Comparison of ENCODE assay signal across 27 mouse cellular contexts in genomic region chr10:127612079-127612775, GRCm38 (mm10). TPM values are rescaled to one million over a fixed set of nuclear protein-coding genes. Genes with fewer than 3 reads are reported as not detected.
DNase-seq lines count a peak whose midpoint lies in the region; ATAC-seq and TF ChIP-seq lines count a peak whose summit lies in the region.
"Had no signal": no experiment of that assay in that cellular context is flagged by ENCODE, and none has a peak within 500 bp of the region (broad histone marks: within the 10 kb centered on the region; RNA-seq: fewer than 3 reads in every experiment).

No protein-coding gene starts in this region.

- H3K4me2 ChIP-seq in intestine, postnatal 0 days (replicated peaks; ENCODE audit: low read depth), result peak overlapping the region; percentile 13
- H3K4me2 ChIP-seq in liver, embryonic 14.5 days (ENCODE audit: low read depth), result no peak overlapping the region
- no peak overlapping the region for H3K4me2 ChIP-seq in hindbrain, embryonic 13.5 days
- H3K4me2 ChIP-seq: embryonic facial prominence, embryonic 13.5 days; forebrain, embryonic 15.5 days; midbrain, embryonic 15.5 days; neural tube, embryonic 13.5 days had no signal

- peaks cover 56% of the 10 kb centered on the region for H3K36me3 ChIP-seq in heart, embryonic 10.5 days
- H3K36me3 ChIP-seq in intestine, postnatal 0 days (ENCODE audit: control insufficient read depth, insufficient read depth), result peaks cover 41% of the 10 kb centered on the region
- no peaks in the 10 kb centered on the region for H3K36me3 ChIP-seq in liver, embryonic 14.5 days (replicated peaks; ENCODE audit: control insufficient read depth, insufficient read depth, low read depth)
- H3K36me3 ChIP-seq in small intestine, adult 2 months (ENCODE audit: control insufficient read depth, insufficient read depth, low read length), result peaks cover 35% of the 10 kb centered on the region
- H3K36me3 ChIP-seq in hindbrain, embryonic 13.5 days, result peaks cover 63% of the 10 kb centered on the region

- H3K9ac ChIP-seq in intestine, postnatal 0 days (ENCODE audit: low read depth, low read length), result no peak overlapping the region
- H3K9ac ChIP-seq in liver, embryonic 14.5 days (replicated peaks), result no peak overlapping the region
- H3K9ac ChIP-seq in hindbrain, embryonic 13.5 days, result no peak overlapping the region
- H3K9ac ChIP-seq: forebrain, embryonic 15.5 days; midbrain, embryonic 15.5 days; neural tube, embryonic 13.5 days had no signal

- no peak for TF ChIP-seq EP300 in liver, embryonic 14.5 days (IDR thresholded peaks at IDR 0.05; ENCODE audit: low read depth)

- peak overlapping the region; percentile 19; the same call in 1 of the 2 replicates for H3K27ac ChIP-seq in heart, embryonic 10.5 days
- H3K27ac ChIP-seq in intestine, postnatal 0 days (ENCODE audit: low read depth, low read length), result peak overlapping the region; percentile 52
- H3K27ac ChIP-seq in liver, embryonic 14.5 days, result no peak overlapping the region
- H3K27ac ChIP-seq in small intestine, adult 2 months (ENCODE audit: insufficient read depth, low read depth, low read length), result peak overlapping the region; percentile 90
- no peak overlapping the region for H3K27ac ChIP-seq in hindbrain, embryonic 13.5 days
- H3K27ac ChIP-seq: embryonic facial prominence, embryonic 13.5 days; forebrain, embryonic 15.5 days; kidney, postnatal 0 days; midbrain, embryonic 15.5 days; neural tube, embryonic 13.5 days had no signal

- H3K9me3 ChIP-seq in heart, embryonic 10.5 days, result no peaks in the 10 kb centered on the region
- H3K9me3 ChIP-seq in intestine, postnatal 0 days (ENCODE audit: control insufficient read depth), result no peaks in the 10 kb centered on the region
- H3K9me3 ChIP-seq in liver, embryonic 14.5 days (ENCODE audit: control insufficient read depth, low read length), result no peaks in the 10 kb centered on the region
- H3K9me3 ChIP-seq in hindbrain, embryonic 13.5 days, result no peaks in the 10 kb centered on the region
- H3K9me3 ChIP-seq: embryonic facial prominence, embryonic 13.5 days; forebrain, embryonic 15.5 days; midbrain, embryonic 15.5 days; neural tube, embryonic 13.5 days had no signal

- WGBS in heart, embryonic 10.5 days, result 61% methylated on average over 14 of the region's 14 CpGs
- 50% methylated on average over 14 of the region's 14 CpGs for WGBS in intestine, postnatal 0 days
- 36% methylated on average over 14 of the region's 14 CpGs for WGBS in liver, embryonic 14.5 days (ENCODE audit: insufficient replicate concordance)
- 32% methylated on average over 14 of the region's 14 CpGs for WGBS in small intestine, adult 2 months
- WGBS in hindbrain, embryonic 13.5 days, result 89% methylated on average over 14 of the region's 14 CpGs

- TF ChIP-seq POLR2A in small intestine, adult 2 months (IDR thresholded peaks at IDR 0.05; ENCODE audit: low read depth, low read length), result no peak

- no peaks in the 10 kb centered on the region for H3K27me3 ChIP-seq in heart, embryonic 10.5 days (ENCODE audit: insufficient read depth, poor library complexity, severe bottlenecking)
- no peaks in the 10 kb centered on the region for H3K27me3 ChIP-seq in intestine, postnatal 0 days (replicated peaks; ENCODE audit: control insufficient read depth, insufficient read depth, low read length)
- H3K27me3 ChIP-seq in liver, embryonic 14.5 days (ENCODE audit: control insufficient read depth, insufficient read depth, low read length), result no peaks in the 10 kb centered on the region; the same call in 1 of the 2 replicates
- no peaks in the 10 kb centered on the region for H3K27me3 ChIP-seq in small intestine, adult 2 months (ENCODE audit: control insufficient read depth, insufficient read depth, low read length)
- no peaks in the 10 kb centered on the region for H3K27me3 ChIP-seq in hindbrain, embryonic 13.5 days
- H3K27me3 ChIP-seq: embryonic facial prominence, embryonic 13.5 days; forebrain, embryonic 15.5 days; midbrain, embryonic 15.5 days; neural tube, embryonic 13.5 days; Patski had no signal

- no peak for DNase-seq in heart, embryonic 10.5 days (ENCODE audit: low spot score)
- DNase-seq in heart, postnatal 36 days, result no peak
- DNase-seq in liver, embryonic 14.5 days (ENCODE audit: low read depth in 3 of 3, low spot score in 3 of 3), result no peak
- no peak for DNase-seq in left cerebral cortex, postnatal 4 days
- no peak for DNase-seq in right cerebral cortex, adult 18-20 months
- DNase-seq: cerebellum, adult 11 months; cerebellum, postnatal 25 days; gastrocnemius, postnatal 25 days; kidney, adult 18-20 months; lung, adult 2 months; lung, postnatal 36 days; retina, postnatal 1 day; thymus, adult 2 months; thymus, postnatal 4 days had no signal

- peaks cover 61% of the 10 kb centered on the region for H3K4me1 ChIP-seq in heart, embryonic 10.5 days
- H3K4me1 ChIP-seq in intestine, postnatal 0 days (replicated peaks; ENCODE audit: control insufficient read depth, insufficient read depth, low read length), result no peaks in the 10 kb centered on the region; the same call in none of the 2 replicates
- H3K4me1 ChIP-seq in liver, embryonic 14.5 days (replicated peaks; ENCODE audit: control insufficient read depth in 2 of 2, insufficient read depth in 2 of 2, low read length in 1 of 2), result peaks cover 0 to 15% of the 10 kb centered on the region in 2 experiments; a peak in 2 of 4 replicates
- H3K4me1 ChIP-seq in small intestine, adult 2 months (ENCODE audit: control insufficient read depth, insufficient read depth, insufficient read length, low read length), result peaks cover 30% of the 10 kb centered on the region
- H3K4me1 ChIP-seq in hindbrain, embryonic 13.5 days (replicated peaks), result peaks cover 43% of the 10 kb centered on the region

- TF ChIP-seq CTCF in intestine, postnatal 0 days (IDR thresholded peaks at IDR 0.05; ENCODE audit: low read depth), result peak; percentile 36
- no peak for TF ChIP-seq CTCF in liver, embryonic 14.5 days (IDR thresholded peaks at IDR 0.05; ENCODE audit: low read depth)
- TF ChIP-seq CTCF in small intestine, adult 2 months (IDR thresholded peaks at IDR 0.05; ENCODE audit: extremely low read depth, insufficient read length, insufficient replicate concordance, low read depth, low read length), result no peak

- intact Hi-C loops in heart, postnatal 36 days (cut with DNase I), result no loop called here
- intact Hi-C loops in left cerebral cortex, postnatal 4 days (cut with DNase I), result no loop called here

- H3K4me3 ChIP-seq in heart, embryonic 10.5 days, result no peak overlapping the region
- no peak overlapping the region for H3K4me3 ChIP-seq in intestine, postnatal 0 days (ENCODE audit: low read depth, low read length)
- H3K4me3 ChIP-seq in liver, embryonic 14.5 days (ENCODE audit: insufficient read depth in 1 of 2, low read depth in 2 of 2, low read length in 2 of 2), result no peak overlapping the region
- peak overlapping the region; percentile 21; the same call in 1 of the 2 replicates for H3K4me3 ChIP-seq in small intestine, adult 2 months (ENCODE audit: low read depth, low read length)
- H3K4me3 ChIP-seq in hindbrain, embryonic 13.5 days, result no peak overlapping the region
- H3K4me3 ChIP-seq: embryonic facial prominence, embryonic 13.5 days; erythroblast, embryonic 14.5 days; forebrain, embryonic 15.5 days; midbrain, embryonic 15.5 days; myocyte; neural tube, embryonic 13.5 days had no signal

- ATAC-seq in intestine, postnatal 0 days, result peak; percentile 81
- peak; percentile 63 for ATAC-seq in liver, embryonic 14.5 days (ENCODE audit: insufficient read depth)
- ATAC-seq in hindbrain, embryonic 13.5 days (ENCODE audit: low FRiP score), result no peak
- ATAC-seq: CD4-positive, CD25-positive, alpha-beta regulatory T cell, adult 4 months; forebrain, embryonic 15.5 days; hindbrain, postnatal 0 days; midbrain, embryonic 15.5 days; Patski had no signal

RNA-seq across cellular contexts. Expression of gene Lrp1, which starts 8.7 kb away (rescaled TPM):
- 37.4 and 51.8 TPM in 2 replicates for polyA plus RNA-seq in heart, embryonic 10.5 days (2016; fragmentation: Nextera tagmentation; extraction: Ambion mirVana)
- total RNA-seq in heart, postnatal 36 days (2021), result 10 to 100 TPM; 73.4 to 88.6 TPM
- polyA plus RNA-seq in intestine, postnatal 0 days (2015; fragmentation: Nextera tagmentation; extraction: Ambion mirVana), result 28.9 and 33.4 TPM in 2 replicates
- 14.1 and 18.2 TPM in 2 replicates for polyA plus RNA-seq in liver, embryonic 14.5 days (2012; rRNA removed)
- polyA plus RNA-seq in liver, embryonic 14.5 days (2014; fragmentation: Nextera tagmentation; extraction: Ambion mirVana), result 13.2 and 16.1 TPM in 2 replicates
- 82.4 and 200 TPM in 2 replicates for polyA plus RNA-seq in small intestine, adult 2 months (2012; rRNA removed)
- total RNA-seq in left cerebral cortex, postnatal 4 days (2021), result 100 to 1,000 TPM; 286 to 296 TPM
- 101 and 108 TPM in 2 replicates for polyA plus RNA-seq in hindbrain, embryonic 13.5 days (2015; fragmentation: Nextera tagmentation; extraction: Ambion mirVana)

RNA-seq across cellular contexts. Expression of gene Stat6, which starts 30.6 kb away (rescaled TPM):
- polyA plus RNA-seq in heart, embryonic 10.5 days (2016; fragmentation: Nextera tagmentation; extraction: Ambion mirVana), result 22.5 and 28.1 TPM in 2 replicates
- 10 to 100 TPM; 42.3 to 46.0 TPM for total RNA-seq in heart, postnatal 36 days (2021)
- polyA plus RNA-seq in intestine, postnatal 0 days (2015; fragmentation: Nextera tagmentation; extraction: Ambion mirVana), result 27.1 and 29.2 TPM in 2 replicates
- 10.9 TPM in 2 replicates for polyA plus RNA-seq in liver, embryonic 14.5 days (2012; rRNA removed)
- polyA plus RNA-seq in liver, embryonic 14.5 days (2014; fragmentation: Nextera tagmentation; extraction: Ambion mirVana), result 10.2 and 12.4 TPM in 2 replicates
- 45.7 and 101 TPM in 2 replicates for polyA plus RNA-seq in small intestine, adult 2 months (2012; rRNA removed)
- 1 to 10 TPM; 6.0 to 6.1 TPM for total RNA-seq in left cerebral cortex, postnatal 4 days (2021)
- polyA plus RNA-seq in hindbrain, embryonic 13.5 days (2015; fragmentation: Nextera tagmentation; extraction: Ambion mirVana), result 4.9 and 5.0 TPM in 2 replicates

RNA-seq across cellular contexts. Expression of gene Nemp1, which starts 54.5 kb away (rescaled TPM):
- polyA plus RNA-seq in heart, embryonic 10.5 days (2016; fragmentation: Nextera tagmentation; extraction: Ambion mirVana), result 7.7 and 8.8 TPM in 2 replicates
- 1 to 10 TPM; 2.7 to 4.5 TPM for total RNA-seq in heart, postnatal 36 days (2021)
- polyA plus RNA-seq in intestine, postnatal 0 days (2015; fragmentation: Nextera tagmentation; extraction: Ambion mirVana), result 2.9 and 3.2 TPM in 2 replicates
- 5.0 and 5.5 TPM in 2 replicates for polyA plus RNA-seq in liver, embryonic 14.5 days (2012; rRNA removed)
- 5.6 and 5.7 TPM in 2 replicates for polyA plus RNA-seq in liver, embryonic 14.5 days (2014; fragmentation: Nextera tagmentation; extraction: Ambion mirVana)
- polyA plus RNA-seq in small intestine, adult 2 months (2012; rRNA removed), result 0.67 and 2.5 TPM in 2 replicates
- 1 to 10 TPM; 4.8 to 5.6 TPM for total RNA-seq in left cerebral cortex, postnatal 4 days (2021)
- polyA plus RNA-seq in hindbrain, embryonic 13.5 days (2015; fragmentation: Nextera tagmentation; extraction: Ambion mirVana), result 3.9 and 4.0 TPM in 2 replicates

RNA-seq across cellular contexts. Expression of gene Nab2, which starts 56.1 kb away (rescaled TPM):
- polyA plus RNA-seq in heart, embryonic 10.5 days (2016; fragmentation: Nextera tagmentation; extraction: Ambion mirVana), result 11.4 and 12.6 TPM in 2 replicates
- total RNA-seq in heart, postnatal 36 days (2021), result 1 to 10 TPM; 5.7 to 8.4 TPM
- polyA plus RNA-seq in intestine, postnatal 0 days (2015; fragmentation: Nextera tagmentation; extraction: Ambion mirVana), result 3.9 and 4.2 TPM in 2 replicates
- 4.0 and 4.1 TPM in 2 replicates for polyA plus RNA-seq in liver, embryonic 14.5 days (2012; rRNA removed)
- polyA plus RNA-seq in liver, embryonic 14.5 days (2014; fragmentation: Nextera tagmentation; extraction: Ambion mirVana), result 0.88 and 1.1 TPM in 2 replicates
- polyA plus RNA-seq in small intestine, adult 2 months (2012; rRNA removed), result 9.4 and 31.8 TPM in 2 replicates
- total RNA-seq in left cerebral cortex, postnatal 4 days (2021), result 10 to 100 TPM; 21.5 to 21.9 TPM
- polyA plus RNA-seq in hindbrain, embryonic 13.5 days (2015; fragmentation: Nextera tagmentation; extraction: Ambion mirVana), result 2.3 and 3.3 TPM in 2 replicates

Comparison
In these comparisons a context has a peak if more than half of its experiments do, and no peak if none do; other contexts are left out.
1. H3K27ac ChIP-seq: peak in heart, embryonic 10.5 days (single experiment), intestine, postnatal 0 days (single experiment) and small intestine, adult 2 months (single experiment); none in liver, embryonic 14.5 days (single experiment) and hindbrain, embryonic 13.5 days (single experiment).